Mouse (Mus musculus) activated CD4-positive, CD25-positive, alpha-beta regulatory T cell, adult 4 months (primary cell): ENCODE results near the gene Mrs2. TPM values are rescaled to one million over a fixed set of nuclear protein-coding genes. Genes with fewer than 3 reads are reported as not detected.
"Not testable (repeated sequence)": the region's sequence is repeated elsewhere in the genome, so short reads cannot be mapped to it uniquely, and the experiment has no call there.

Experiments
- ATAC-seq: one replicate; pipeline ENCODE4 v1.8.0; 2017
- polyA plus RNA-seq, 2 experiments: library from polyadenylated mRNA; unstranded; fragments of 100-300 nt; shearing (Covaris generic); gene quantifications; one replicate each; pipeline ENCODE4 v1.2.1; 2017

The Mrs2 gene
- polyA plus RNA-seq, 2 experiments from 2014 or later, result 5.6 to 5.7 TPM

DNA sequence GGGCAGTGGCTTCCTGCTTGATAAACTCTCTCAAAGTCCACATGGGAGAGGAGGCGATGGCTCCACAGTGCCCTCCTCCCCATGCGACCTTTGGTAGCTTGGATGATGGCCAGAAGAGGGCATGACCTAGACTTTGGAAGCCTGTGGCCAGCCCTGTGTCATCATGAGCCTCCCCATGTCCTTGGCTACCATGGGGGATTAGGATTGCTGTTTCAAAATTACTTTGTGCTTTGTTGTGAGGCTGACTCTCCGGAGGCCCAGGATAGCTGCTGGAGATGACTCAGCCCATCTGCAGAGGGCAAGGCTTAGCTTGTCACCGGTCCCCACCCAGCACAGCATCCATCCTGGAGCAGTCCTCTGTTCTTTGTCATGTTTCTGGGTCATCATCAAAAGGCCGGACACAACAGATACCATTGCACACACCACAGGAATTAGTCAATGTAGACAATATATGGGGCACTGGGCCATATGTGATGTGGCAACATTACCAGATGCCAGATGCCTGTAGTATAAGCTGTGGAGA is 42.3 kb downstream of the Mrs2 start:
- no peak for ATAC-seq

- no peak for ATAC-seq
Observed at GRCm38 (mm10) chr13:24976384-24976783, 43.8 kb downstream of the Mrs2 start.

DNA sequence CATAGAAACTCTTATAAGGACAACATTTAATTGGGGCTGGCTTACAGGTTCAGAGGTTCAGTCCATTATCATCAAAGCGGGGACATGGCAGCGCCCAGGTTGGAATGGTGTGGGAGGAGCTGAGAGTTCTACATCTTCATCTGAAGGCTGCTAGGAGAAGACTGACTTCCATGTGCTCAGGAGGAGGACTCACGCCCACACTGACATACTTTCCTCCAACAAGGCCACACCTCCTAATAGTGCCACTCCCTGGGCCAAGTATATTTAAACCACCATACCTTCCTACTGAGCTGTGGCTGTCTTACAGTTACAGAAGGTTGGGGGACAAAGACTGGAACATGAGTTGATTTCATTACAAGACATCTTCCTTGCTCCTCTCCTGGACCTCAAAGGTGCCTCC is 48.4 kb downstream of the Mrs2 start:
- not testable (repeated sequence) for ATAC-seq

GRCm38 (mm10) chr13:24965846-24966201 is 54.4 kb downstream of the Mrs2 start:
- peak; percentile 57 for ATAC-seq

GRCm38 (mm10) chr13:24965130-24965845 is 54.9 kb downstream of the Mrs2 start:
- peak; percentile 64 for ATAC-seq

DNA sequence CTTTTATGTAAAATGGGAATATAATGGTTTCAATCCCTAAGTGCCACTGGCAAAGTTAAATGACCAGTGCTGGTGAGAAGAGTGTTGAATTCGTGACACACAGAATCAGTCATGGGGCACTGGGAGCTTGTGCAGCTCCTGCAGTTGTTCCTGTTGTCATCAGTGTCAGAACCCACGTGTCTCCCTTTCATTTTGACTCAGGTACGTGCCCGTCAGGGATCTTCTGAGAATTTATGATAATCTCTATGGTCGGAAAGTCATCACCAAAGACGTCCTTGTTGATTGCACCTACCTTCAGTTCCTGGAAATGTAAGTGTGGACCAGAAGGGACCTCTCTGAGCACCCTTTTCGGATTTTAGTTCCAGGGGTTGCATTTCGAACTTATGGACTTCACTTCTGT is 58.1 kb downstream of the Mrs2 start:
- peak; percentile 71 for ATAC-seq

GRCm38 (mm10) chr13:24960084-24960483 is 60.1 kb downstream of the Mrs2 start:
- ATAC-seq, result no peak

DNA sequence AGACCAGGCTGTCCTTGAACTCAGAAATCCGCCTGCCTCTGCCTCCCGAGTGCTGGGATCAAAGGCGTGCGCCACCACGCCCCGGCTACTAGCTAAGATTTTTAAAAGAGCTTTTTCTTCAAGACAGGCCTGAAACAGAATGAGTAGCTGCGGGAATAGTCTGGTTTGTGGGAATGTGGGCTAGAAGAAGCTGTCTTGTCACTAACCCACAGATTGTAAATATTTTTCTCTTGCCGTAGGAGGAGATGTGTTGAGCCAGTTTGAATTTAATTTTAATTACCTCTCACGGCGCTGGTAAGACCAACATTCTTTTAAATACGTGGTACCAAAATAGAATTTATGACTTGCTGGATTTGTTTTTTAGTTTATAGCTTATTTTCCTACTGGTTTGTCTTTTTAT is 61.5 kb downstream of the Mrs2 start:
- ATAC-seq, result no peak

GRCm38 (mm10) chr13:24955500-24955899 is 64.7 kb downstream of the Mrs2 start:
- ATAC-seq, result no peak

GRCm38 (mm10) chr13:24955091-24955490 is 65.1 kb downstream of the Mrs2 start:
- ATAC-seq, result no peak

DNA sequence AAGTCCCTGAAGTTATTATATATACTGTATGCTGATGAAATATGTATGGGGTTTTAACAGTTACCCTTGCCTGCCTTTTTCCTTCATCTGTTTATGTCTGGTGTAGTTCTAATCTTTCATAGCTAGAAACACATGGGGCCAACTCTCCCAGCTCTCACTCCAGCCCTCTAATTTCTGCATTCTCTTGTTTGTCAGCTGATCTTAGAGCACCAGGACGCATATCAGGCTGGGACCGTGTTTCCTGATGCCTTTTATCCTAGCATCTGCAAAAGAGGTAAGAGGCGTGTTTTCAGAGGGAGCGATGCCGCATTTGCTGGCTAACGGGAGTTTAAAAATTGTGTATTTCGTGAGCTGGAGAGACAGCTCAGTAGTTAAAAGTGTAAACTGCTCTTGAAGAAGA is 67.5 kb downstream of the Mrs2 start:
- ATAC-seq, result no peak

DNA sequence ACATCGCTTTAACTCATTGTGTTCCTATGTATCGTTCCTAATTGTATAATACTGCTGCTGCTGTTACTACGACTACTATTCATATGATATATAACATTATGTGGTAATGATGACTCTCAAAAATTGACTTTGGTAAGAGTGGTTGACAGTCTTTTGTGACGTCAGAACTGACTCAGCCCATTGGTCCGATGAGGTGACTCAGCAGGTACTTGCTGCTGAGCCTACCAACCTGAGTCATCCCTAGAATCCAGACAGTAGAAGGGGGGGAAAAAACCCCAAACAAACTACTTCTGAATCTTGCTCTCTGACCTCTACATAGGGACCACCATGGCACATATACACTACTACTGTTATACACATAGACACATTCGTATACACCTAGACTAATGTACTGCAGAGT is 71.3 kb downstream of the Mrs2 start:
- no peak for ATAC-seq

- ATAC-seq, result no peak
Observed at GRCm38 (mm10) chr13:24947158-24947557, 73.0 kb downstream of the Mrs2 start.

- no peak for ATAC-seq
Observed at GRCm38 (mm10) chr13:24945567-24945966, 74.6 kb downstream of the Mrs2 start.

DNA sequence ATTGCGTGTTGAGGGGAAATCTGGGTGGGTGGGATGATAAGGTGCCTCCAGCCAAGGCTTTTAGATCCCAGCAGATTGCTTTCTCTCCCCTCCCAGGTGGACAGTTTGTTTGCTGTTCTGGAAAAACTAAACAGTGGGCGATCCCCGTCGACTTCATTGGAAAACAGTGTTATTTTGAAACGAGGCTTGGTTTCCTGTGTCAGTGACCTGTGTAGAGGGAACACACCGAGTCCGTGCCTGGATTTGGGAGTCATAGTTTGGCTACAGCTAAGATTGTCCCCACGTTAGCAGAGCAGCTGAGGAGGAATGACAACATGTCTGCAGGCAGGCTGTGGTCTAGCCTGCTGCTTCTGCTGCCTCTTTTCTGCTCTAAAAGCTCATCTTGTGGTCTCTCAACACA is 76.9 kb downstream of the Mrs2 start:
- ATAC-seq, result no peak

DNA sequence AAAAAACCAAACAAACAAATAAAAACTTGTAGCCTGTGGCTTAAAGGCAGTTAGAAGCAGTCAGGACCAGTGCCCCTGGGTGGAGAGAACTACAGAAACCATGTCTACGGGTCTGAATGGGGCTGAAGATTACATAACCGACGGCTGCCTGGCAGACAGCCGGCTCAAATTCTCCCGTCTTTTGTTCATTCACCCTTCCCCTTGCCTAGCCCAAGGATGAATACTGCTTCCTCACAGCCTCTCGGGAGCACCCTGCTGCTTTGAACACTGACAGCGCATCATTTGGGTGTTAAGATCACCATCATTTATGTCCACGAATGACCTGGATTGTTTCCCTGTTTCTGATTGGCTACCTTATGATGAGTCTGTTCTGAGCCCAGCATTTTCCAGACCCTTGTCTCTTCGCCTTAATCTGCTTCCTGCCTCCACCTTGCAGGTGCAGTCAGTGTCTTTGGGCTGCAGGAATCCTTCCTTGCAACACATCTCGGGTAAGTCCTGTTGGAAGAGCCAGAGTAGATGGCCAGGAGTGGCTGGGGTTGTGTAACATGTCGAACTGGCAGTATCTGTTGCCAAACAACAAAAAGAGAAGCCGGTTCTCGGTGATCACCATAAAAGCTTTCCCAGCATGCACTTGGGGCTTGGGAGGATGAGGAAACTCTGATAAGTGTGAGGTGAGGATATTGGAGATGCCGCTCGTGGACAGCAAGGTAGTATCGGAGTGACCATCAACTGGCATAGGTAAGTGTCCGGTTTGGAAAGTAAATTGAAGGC is 77.5 kb downstream of the Mrs2 start, which contains the start of gene Gpld1:
Gpld1 (plus strand) TSS at position 641 of the 771 bp plus-strand sequence.
- ATAC-seq, result no peak

DNA sequence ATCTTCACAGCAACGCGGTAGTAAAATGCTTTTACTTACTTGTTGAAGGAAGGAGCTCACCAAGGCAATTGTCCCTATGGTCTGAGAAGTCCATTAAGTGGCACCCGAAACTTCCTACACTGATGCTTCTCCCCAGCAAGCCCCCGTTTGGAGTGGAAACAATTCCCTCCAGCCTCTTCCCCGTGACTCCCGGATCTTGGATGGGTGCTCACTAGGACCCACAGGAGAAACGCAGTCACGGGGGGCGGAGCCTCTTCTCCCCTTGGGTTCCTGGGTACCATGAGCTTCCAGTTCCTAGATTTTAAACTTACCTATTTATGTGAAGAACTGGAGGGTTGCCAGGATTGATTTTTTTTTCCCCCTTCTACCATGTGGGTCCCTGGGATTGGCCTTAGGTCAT is 80.7 kb downstream of the Mrs2 start:
- ATAC-seq, result no peak

GRCm38 (mm10) chr13:24938683-24939082 is 81.5 kb downstream of the Mrs2 start:
- ATAC-seq, result no peak

- peak; percentile 17 for ATAC-seq
Observed at GRCm38 (mm10) chr13:24937839-24938166, 82.4 kb downstream of the Mrs2 start.

Other genes starting within 250 kb of the Mrs2 start
- 10 to 100 TPM; 32.0 to 44.4 TPM for gene BC005537, start 218.7 kb downstream of the Mrs2 start, polyA plus RNA-seq
- gene Acot13, start 188.8 kb downstream of the Mrs2 start, polyA plus RNA-seq, result 10 to 100 TPM; 69.2 to 76.1 TPM
- gene Tdp2, start 188.7 kb downstream of the Mrs2 start, polyA plus RNA-seq, result 10 to 100 TPM; 17.2 to 24.2 TPM
- gene D130043K22Rik, start 175.2 kb downstream of the Mrs2 start, polyA plus RNA-seq, result under 1 TPM; 0.24 to 0.25 TPM
- under 1 TPM; 0.20 to 0.49 TPM for gene Aldh5a1, start 82.7 kb downstream of the Mrs2 start, polyA plus RNA-seq
- 1 to 10 TPM in 1 of 2 experiments, under 1 TPM in 1; 0.98 to 2.4 TPM for gene Gpld1, start 77.2 kb downstream of the Mrs2 start, polyA plus RNA-seq
- gene Dcdc2a, start 35.6 kb upstream of the Mrs2 start, polyA plus RNA-seq, result not detected